Mouse (Mus musculus): Measurements from ENCODE around the gene Metap1d. TPM values are rescaled to one million over a fixed set of nuclear protein-coding genes. Genes with fewer than 3 reads are reported as not detected.

Gene Metap1d
- polyA plus RNA-seq, 1 experiment from 2014 or later, result 32.7 TPM

GRCm38 (mm10) chr2:71545401-71545881, 92.4 kb downstream of the Metap1d start:
- Histone ChIP-seq H3K4me2 (replicated peaks) (peak overlapping the region; percentile 92), H3K27ac (no peak overlapping the region), H3K4me3 (replicated peaks; ENCODE audit: low read length) (peak overlapping the region; percentile 40), H3K9ac (no peak overlapping the region), H3K4me1 (replicated peaks; ENCODE audit: control insufficient read depth, insufficient read depth, low read length) (peaks cover 15% of the 10 kb centered on the region), H3K9me3 (ENCODE audit: control insufficient read depth, low read length) (no peaks in the 10 kb centered on the region), H3K36me3 (replicated peaks; ENCODE audit: control insufficient read depth, insufficient read depth) (no peaks in the 10 kb centered on the region), H3K27me3 (ENCODE audit: control insufficient read depth, insufficient read depth, low read length) (peaks cover 91% of the 10 kb centered on the region)
- under 1% methylated on average over 31 of the region's 32 CpGs for WGBS
- no peak for ATAC-seq (ENCODE audit: low FRiP score)
- DNase-seq (ENCODE audit: low spot score), result no peak

DNA sequence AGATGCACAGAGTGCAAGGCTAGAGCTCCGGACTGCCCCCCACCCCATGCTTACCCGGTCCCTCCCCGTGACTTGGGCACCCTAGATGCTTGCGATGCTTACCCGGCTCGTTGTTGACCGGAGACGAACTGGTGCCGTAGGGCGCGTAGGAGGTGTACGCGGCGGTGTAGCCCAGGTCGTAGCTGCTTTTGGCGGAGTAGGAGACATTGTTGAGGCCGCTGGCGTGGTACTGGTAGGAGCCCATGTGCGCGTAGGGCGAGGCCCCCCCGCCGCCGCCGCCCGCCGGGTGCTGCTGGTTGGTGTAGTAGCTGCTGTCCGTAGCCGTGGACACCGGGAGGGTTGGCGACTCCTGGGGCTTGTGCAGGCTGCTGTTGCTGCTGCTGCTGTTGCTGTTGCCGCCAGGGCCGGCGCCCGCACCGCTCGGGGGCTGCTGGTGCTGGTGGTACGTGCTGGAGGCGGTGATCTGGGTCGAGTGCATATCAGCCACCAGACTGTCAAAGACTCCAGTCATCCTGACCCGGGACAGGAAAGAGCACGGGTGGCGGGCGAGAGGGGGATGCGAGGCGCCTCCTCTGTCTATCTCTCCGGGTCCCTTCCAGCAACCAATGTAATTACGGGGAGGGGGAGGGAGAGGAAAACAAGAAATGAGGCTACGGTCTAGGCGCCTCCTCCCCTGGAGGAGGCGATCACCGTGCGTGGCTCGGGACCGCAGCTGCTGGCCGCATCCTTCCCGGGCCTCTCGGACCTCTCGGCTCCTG, 93.0 kb downstream of the Metap1d start:
- H3K27me3 ChIP-seq (ENCODE audit: control insufficient read depth, insufficient read depth, low read length), result peaks cover 89% of the 10 kb centered on the region
- H3K36me3 ChIP-seq (replicated peaks; ENCODE audit: control insufficient read depth, insufficient read depth), result no peaks in the 10 kb centered on the region
- peak; percentile 48 for ATAC-seq (ENCODE audit: low FRiP score)
- H3K9me3 ChIP-seq (ENCODE audit: control insufficient read depth, low read length), result no peaks in the 10 kb centered on the region
- peak overlapping the region; percentile 92 for H3K4me2 ChIP-seq (replicated peaks)
- peaks cover 15% of the 10 kb centered on the region for H3K4me1 ChIP-seq (replicated peaks; ENCODE audit: control insufficient read depth, insufficient read depth, low read length)
- 0 out of 2 replicates have a peak overlapping the region, but pooled peaks have one; percentile 31 for H3K9ac ChIP-seq
- no peak for DNase-seq (ENCODE audit: low spot score)
- peak overlapping the region; percentile 40 for H3K4me3 ChIP-seq (replicated peaks; ENCODE audit: low read length)
- under 1% methylated on average over 59 of the region's 59 CpGs for WGBS
- H3K27ac ChIP-seq, result no peak overlapping the region

DNA sequence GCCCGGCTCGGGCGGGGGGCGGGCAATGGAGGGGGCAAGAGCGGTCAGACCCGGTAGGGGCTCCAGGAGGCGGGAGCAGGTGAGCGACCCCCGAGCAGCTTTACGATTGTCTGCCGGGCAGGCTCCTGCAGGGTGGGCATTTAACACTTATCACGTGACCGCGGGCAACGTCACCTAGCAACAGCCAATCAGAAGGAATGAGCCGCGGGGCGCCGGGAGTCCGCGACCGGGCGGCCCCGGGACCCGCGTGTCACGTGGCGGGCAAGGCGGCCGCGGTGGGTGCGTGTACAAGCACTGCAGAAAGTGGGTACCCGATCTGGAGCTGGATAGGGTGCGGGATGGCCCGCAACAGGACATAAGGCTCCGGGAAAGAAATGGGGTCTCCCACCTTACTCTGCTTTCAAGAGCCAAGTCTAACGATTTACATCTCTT, 93.6 kb downstream of the Metap1d start, which contains the start of gene Dlx2:
Gene Dlx2 (minus strand): TSS at position 115 of the 432 bp plus-strand sequence.
- Histone ChIP-seq H3K36me3 (replicated peaks; ENCODE audit: control insufficient read depth, insufficient read depth) (no peaks in the 10 kb centered on the region), H3K9me3 (ENCODE audit: control insufficient read depth, low read length) (no peaks in the 10 kb centered on the region), H3K27me3 (ENCODE audit: control insufficient read depth, insufficient read depth, low read length) (peaks cover 89% of the 10 kb centered on the region), H3K9ac (0 out of 2 replicates have a peak within 1 kb of the TSS, but pooled peaks have one; percentile 31), H3K27ac (no peak within 1 kb of the TSS), H3K4me2 (replicated peaks) (peak within 1 kb of the TSS; percentile 92), H3K4me1 (replicated peaks; ENCODE audit: control insufficient read depth, insufficient read depth, low read length) (peaks cover 15% of the 10 kb centered on the region), H3K4me3 (replicated peaks; ENCODE audit: low read length) (peak within 1 kb of the TSS; percentile 40)
- DNase-seq (ENCODE audit: low spot score) (no peak), ATAC-seq (ENCODE audit: low FRiP score) (peak; percentile 51; the same call in 1 of the 2 replicates)
- under 1% methylated on average over 37 of the region's 37 CpGs for WGBS

- 2% methylated on average over 8 of the region's 8 CpGs for WGBS
- no peak overlapping the region for H3K9ac ChIP-seq
- no peaks in the 10 kb centered on the region for H3K9me3 ChIP-seq (ENCODE audit: control insufficient read depth, low read length)
- H3K4me3 ChIP-seq (replicated peaks; ENCODE audit: low read length), result no peak overlapping the region
- peaks cover 89% of the 10 kb centered on the region for H3K27me3 ChIP-seq (ENCODE audit: control insufficient read depth, insufficient read depth, low read length)
- H3K36me3 ChIP-seq (replicated peaks; ENCODE audit: control insufficient read depth, insufficient read depth), result no peaks in the 10 kb centered on the region
- no peak overlapping the region for H3K4me2 ChIP-seq (replicated peaks)
- peaks cover 15% of the 10 kb centered on the region for H3K4me1 ChIP-seq (replicated peaks; ENCODE audit: control insufficient read depth, insufficient read depth, low read length)
- no peak overlapping the region for H3K27ac ChIP-seq
- no peak for ATAC-seq (ENCODE audit: low FRiP score)
- peak; percentile 85 for DNase-seq (ENCODE audit: low spot score)
These were observed 94.8 kb downstream of the Metap1d start for GRCm38 (mm10) chr2:71547829-71548228.

DNA sequence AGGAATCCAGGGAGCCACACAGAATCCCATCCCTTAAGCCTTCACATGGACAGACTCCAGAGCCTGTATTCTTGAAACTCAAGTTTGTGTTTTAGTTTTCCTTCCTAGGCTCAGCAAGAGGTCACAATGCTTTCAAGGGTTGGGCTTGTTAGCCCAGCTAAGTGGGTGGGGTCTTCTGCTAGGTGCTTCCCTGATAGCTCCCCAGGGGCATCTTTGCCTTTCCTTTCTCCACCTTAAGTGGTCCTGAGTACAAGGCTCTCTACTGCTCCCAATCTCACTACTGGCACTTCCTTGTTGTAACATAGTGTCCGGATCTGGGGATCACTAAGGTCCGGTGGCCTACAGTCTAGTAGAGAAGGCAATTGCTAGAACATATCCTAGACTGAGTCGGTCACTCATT, 97.3 kb downstream of the Metap1d start:
- peaks cover 83% of the 10 kb centered on the region for H3K27me3 ChIP-seq (ENCODE audit: control insufficient read depth, insufficient read depth, low read length)
- ATAC-seq (ENCODE audit: low FRiP score) (no peak), DNase-seq (ENCODE audit: low spot score) (no peak)
- peaks cover 9% of the 10 kb centered on the region for H3K4me1 ChIP-seq (replicated peaks; ENCODE audit: control insufficient read depth, insufficient read depth, low read length)
- WGBS, result 26% methylated on average over 3 of the region's 3 CpGs
- H3K4me2 ChIP-seq (replicated peaks), result no peak overlapping the region
- H3K9ac ChIP-seq, result no peak overlapping the region
- H3K36me3 ChIP-seq (replicated peaks; ENCODE audit: control insufficient read depth, insufficient read depth), result no peaks in the 10 kb centered on the region
- H3K27ac ChIP-seq, result no peak overlapping the region
- H3K9me3 ChIP-seq (ENCODE audit: control insufficient read depth, low read length), result no peaks in the 10 kb centered on the region
- no peak overlapping the region for H3K4me3 ChIP-seq (replicated peaks; ENCODE audit: low read length)

GRCm38 (mm10) chr2:71551704-71552103, 98.6 kb downstream of the Metap1d start:
- Histone ChIP-seq H3K27ac (no peak overlapping the region), H3K4me1 (replicated peaks; ENCODE audit: control insufficient read depth, insufficient read depth, low read length) (no peaks in the 10 kb centered on the region), H3K4me2 (replicated peaks) (no peak overlapping the region), H3K9me3 (ENCODE audit: control insufficient read depth, low read length) (no peaks in the 10 kb centered on the region), H3K4me3 (replicated peaks; ENCODE audit: low read length) (no peak overlapping the region), H3K9ac (no peak overlapping the region), H3K36me3 (replicated peaks; ENCODE audit: control insufficient read depth, insufficient read depth) (no peaks in the 10 kb centered on the region), H3K27me3 (ENCODE audit: control insufficient read depth, insufficient read depth, low read length) (peaks cover 70% of the 10 kb centered on the region)
- under 1% methylated on average over 18 of the region's 18 CpGs for WGBS
- no peak for DNase-seq (ENCODE audit: low spot score)
- ATAC-seq (ENCODE audit: low FRiP score), result no peak

GRCm38 (mm10) chr2:71556071-71556470, 103.0 kb downstream of the Metap1d start:
- H3K4me3 ChIP-seq (replicated peaks; ENCODE audit: low read length), result no peak overlapping the region
- 72% methylated on average over 5 of the region's 5 CpGs for WGBS
- H3K4me2 ChIP-seq (replicated peaks), result no peak overlapping the region
- DNase-seq (ENCODE audit: low spot score) (no peak), ATAC-seq (ENCODE audit: low FRiP score) (no peak)
- H3K27ac ChIP-seq, result no peak overlapping the region
- 0 out of 2 replicates have a peak, but pooled peaks cover 4% of the 10 kb centered on the region for H3K9me3 ChIP-seq (ENCODE audit: control insufficient read depth, low read length)
- no peak overlapping the region for H3K9ac ChIP-seq
- no peaks in the 10 kb centered on the region for H3K4me1 ChIP-seq (replicated peaks; ENCODE audit: control insufficient read depth, insufficient read depth, low read length)
- H3K27me3 ChIP-seq (ENCODE audit: control insufficient read depth, insufficient read depth, low read length), result peaks cover 32% of the 10 kb centered on the region
- H3K36me3 ChIP-seq (replicated peaks; ENCODE audit: control insufficient read depth, insufficient read depth), result no peaks in the 10 kb centered on the region

- ATAC-seq (ENCODE audit: low FRiP score), result no peak
- Histone ChIP-seq H3K27me3 (ENCODE audit: control insufficient read depth, insufficient read depth, low read length) (no peaks in the 10 kb centered on the region), H3K4me2 (replicated peaks) (no peak overlapping the region), H3K9me3 (ENCODE audit: control insufficient read depth, low read length) (no peaks in the 10 kb centered on the region), H3K4me1 (replicated peaks; ENCODE audit: control insufficient read depth, insufficient read depth, low read length) (no peaks in the 10 kb centered on the region), H3K9ac (no peak overlapping the region), H3K4me3 (replicated peaks; ENCODE audit: low read length) (no peak overlapping the region), H3K27ac (no peak overlapping the region), H3K36me3 (replicated peaks; ENCODE audit: control insufficient read depth, insufficient read depth) (no peaks in the 10 kb centered on the region)
- WGBS, result 86% methylated on average over 9 of the region's 9 CpGs
- DNase-seq (ENCODE audit: low spot score), result no peak
These were observed 113.4 kb downstream of the Metap1d start for GRCm38 (mm10) chr2:71566466-71566865.

DNA sequence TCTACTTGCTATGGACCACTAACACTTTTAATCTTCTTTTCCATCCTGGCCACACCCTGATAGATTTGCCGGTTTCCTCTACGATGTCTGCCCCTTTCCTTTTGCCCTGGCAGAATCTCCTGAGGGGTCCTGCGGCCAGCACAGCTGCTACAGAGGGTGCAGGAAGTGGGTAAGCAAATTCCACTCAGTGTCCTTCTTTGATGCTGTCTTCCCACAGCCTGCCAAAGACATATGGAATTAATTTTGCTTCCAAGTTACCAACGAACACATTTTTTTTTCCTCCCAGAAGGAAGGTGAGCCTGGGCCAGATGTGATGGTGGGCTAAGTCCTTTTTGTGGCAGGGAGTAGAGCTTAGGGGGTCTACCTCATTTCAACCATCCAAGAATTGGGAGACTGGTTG, 120.7 kb downstream of the Metap1d start:
- Histone ChIP-seq H3K4me2 (replicated peaks) (no peak overlapping the region), H3K4me3 (replicated peaks; ENCODE audit: low read length) (no peak overlapping the region), H3K27me3 (ENCODE audit: control insufficient read depth, insufficient read depth, low read length) (no peaks in the 10 kb centered on the region), H3K36me3 (replicated peaks; ENCODE audit: control insufficient read depth, insufficient read depth) (no peaks in the 10 kb centered on the region), H3K9ac (no peak overlapping the region), H3K27ac (no peak overlapping the region), H3K9me3 (ENCODE audit: control insufficient read depth, low read length) (0 out of 2 replicates have a peak, but pooled peaks cover 3% of the 10 kb centered on the region), H3K4me1 (replicated peaks; ENCODE audit: control insufficient read depth, insufficient read depth, low read length) (no peaks in the 10 kb centered on the region)
- 82% methylated on average over 4 of the region's 4 CpGs for WGBS
- no peak for ATAC-seq (ENCODE audit: low FRiP score)
- DNase-seq (ENCODE audit: low spot score), result no peak
